Mouse (Mus musculus): ENCODE data around the gene Mcmbp. TPM values are rescaled to one million over a fixed set of nuclear protein-coding genes. Genes with fewer than 3 reads are reported as not detected.

The Mcmbp gene
- polyA plus RNA-seq, 1 experiment = 8.9 TPM

DNA sequence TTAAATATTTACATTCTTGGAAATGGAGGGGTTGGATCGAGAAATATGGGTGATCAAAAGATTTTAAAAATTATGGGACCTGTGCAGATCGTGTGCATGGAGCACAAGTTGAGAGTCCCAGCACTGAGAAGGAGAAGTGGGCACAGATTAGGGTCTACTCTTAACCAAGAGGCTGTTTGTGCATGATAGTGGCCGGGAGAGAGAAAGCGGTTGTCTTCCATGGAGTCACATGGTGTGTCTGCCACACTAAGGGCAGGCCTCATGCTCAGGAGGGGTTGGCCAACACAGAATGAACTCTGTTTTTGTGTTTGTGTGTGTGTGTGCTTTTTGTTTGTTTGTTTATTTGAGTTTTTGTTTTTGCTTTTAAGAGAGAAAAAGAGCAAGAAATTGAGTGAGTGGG, 11.7 kb upstream of the Mcmbp start:
- no peaks in the 10 kb centered on the region; the same call in 1 of the 2 replicates for H3K4me1 ChIP-seq (ENCODE audit: control insufficient read depth, insufficient read depth, low read length)
- peaks cover 10% of the 10 kb centered on the region for H3K36me3 ChIP-seq (ENCODE audit: control insufficient read depth, insufficient read depth, low read length)
- TF ChIP-seq POLR2A (IDR thresholded peaks at IDR 0.05; ENCODE audit: control insufficient read depth, low read depth, low read length) (no peak), CTCF (IDR thresholded peaks at IDR 0.05; ENCODE audit: control insufficient read depth, insufficient read depth, insufficient replicate concordance, low read depth, low read length) (no peak)
- H3K27me3 ChIP-seq (ENCODE audit: control insufficient read depth, insufficient read depth, low read length) = no peaks in the 10 kb centered on the region
- no peak overlapping the region for H3K27ac ChIP-seq (ENCODE audit: control insufficient read depth, insufficient read depth, low read depth, low read length)
- H3K4me3 ChIP-seq (ENCODE audit: control insufficient read depth, low read depth, low read length) = peak overlapping the region; percentile 36

GRCm38 (mm10) chr7:128750296-128750695, 10.0 kb upstream of the Mcmbp start:
- H3K4me3 ChIP-seq (ENCODE audit: control insufficient read depth, low read depth, low read length) = peak overlapping the region; percentile 85
- TF ChIP-seq POLR2A (IDR thresholded peaks at IDR 0.05; ENCODE audit: control insufficient read depth, low read depth, low read length) (no peak), CTCF (IDR thresholded peaks at IDR 0.05; ENCODE audit: control insufficient read depth, insufficient read depth, insufficient replicate concordance, low read depth, low read length) (no peak)
- H3K27me3 ChIP-seq (ENCODE audit: control insufficient read depth, insufficient read depth, low read length) = no peaks in the 10 kb centered on the region
- H3K36me3 ChIP-seq (ENCODE audit: control insufficient read depth, insufficient read depth, low read length) = peaks cover 11% of the 10 kb centered on the region
- peak overlapping the region; percentile 46; the same call in 1 of the 2 replicates for H3K27ac ChIP-seq (ENCODE audit: control insufficient read depth, insufficient read depth, low read depth, low read length)
- H3K4me1 ChIP-seq (ENCODE audit: control insufficient read depth, insufficient read depth, low read length) = peaks cover 2% of the 10 kb centered on the region; the same call in 1 of the 2 replicates

GRCm38 (mm10) chr7:128748758-128749157, 8.5 kb upstream of the Mcmbp start:
- H3K4me3 ChIP-seq (ENCODE audit: control insufficient read depth, low read depth, low read length) = peak overlapping the region; percentile 85
- H3K36me3 ChIP-seq (ENCODE audit: control insufficient read depth, insufficient read depth, low read length) = peaks cover 11% of the 10 kb centered on the region
- H3K4me1 ChIP-seq (ENCODE audit: control insufficient read depth, insufficient read depth, low read length) = peaks cover 2% of the 10 kb centered on the region; the same call in 1 of the 2 replicates
- H3K27me3 ChIP-seq (ENCODE audit: control insufficient read depth, insufficient read depth, low read length) = no peaks in the 10 kb centered on the region
- H3K27ac ChIP-seq (ENCODE audit: control insufficient read depth, insufficient read depth, low read depth, low read length) = peak overlapping the region; percentile 89
- no peak for TF ChIP-seq CTCF (IDR thresholded peaks at IDR 0.05; ENCODE audit: control insufficient read depth, insufficient read depth, insufficient replicate concordance, low read depth, low read length)
- peak; percentile 84; the same call in 1 of the 2 replicates for TF ChIP-seq POLR2A (IDR thresholded peaks at IDR 0.05; ENCODE audit: control insufficient read depth, low read depth, low read length)

- TF ChIP-seq CTCF (IDR thresholded peaks at IDR 0.05; ENCODE audit: control insufficient read depth, insufficient read depth, insufficient replicate concordance, low read depth, low read length) (no peak), POLR2A (IDR thresholded peaks at IDR 0.05; ENCODE audit: control insufficient read depth, low read depth, low read length) (no peak)
- Histone ChIP-seq H3K4me3 (ENCODE audit: control insufficient read depth, low read depth, low read length) (peak overlapping the region; percentile 98), H3K4me1 (ENCODE audit: control insufficient read depth, insufficient read depth, low read length) (peaks cover 2% of the 10 kb centered on the region; the same call in 1 of the 2 replicates), H3K36me3 (ENCODE audit: control insufficient read depth, insufficient read depth, low read length) (peaks cover 9% of the 10 kb centered on the region), H3K27ac (ENCODE audit: control insufficient read depth, insufficient read depth, low read depth, low read length) (peak overlapping the region; percentile 9; the same call in 1 of the 2 replicates), H3K27me3 (ENCODE audit: control insufficient read depth, insufficient read depth, low read length) (no peaks in the 10 kb centered on the region)
Measured at GRCm38 (mm10) chr7:128746151-128746550, 5.9 kb upstream of the Mcmbp start.

- Histone ChIP-seq H3K4me1 (ENCODE audit: control insufficient read depth, insufficient read depth, low read length) (peaks cover 2% of the 10 kb centered on the region; the same call in 1 of the 2 replicates), H3K36me3 (ENCODE audit: control insufficient read depth, insufficient read depth, low read length) (peaks cover 5% of the 10 kb centered on the region), H3K27me3 (ENCODE audit: control insufficient read depth, insufficient read depth, low read length) (no peaks in the 10 kb centered on the region), H3K27ac (ENCODE audit: control insufficient read depth, insufficient read depth, low read depth, low read length) (peak within 1 kb of the TSS; percentile 97), H3K4me3 (ENCODE audit: control insufficient read depth, low read depth, low read length) (peak within 1 kb of the TSS; percentile 98)
- no peak for TF ChIP-seq CTCF (IDR thresholded peaks at IDR 0.05; ENCODE audit: control insufficient read depth, insufficient read depth, insufficient replicate concordance, low read depth, low read length)
- peak; percentile 99 for TF ChIP-seq POLR2A (IDR thresholded peaks at IDR 0.05; ENCODE audit: control insufficient read depth, low read depth, low read length)
Measured at GRCm38 (mm10) chr7:128744684-128745485, 4.6 kb upstream of the Mcmbp start, which contains the start of gene Sec23ip. Sec23ip (plus strand) TSS chr7:128744943.

DNA sequence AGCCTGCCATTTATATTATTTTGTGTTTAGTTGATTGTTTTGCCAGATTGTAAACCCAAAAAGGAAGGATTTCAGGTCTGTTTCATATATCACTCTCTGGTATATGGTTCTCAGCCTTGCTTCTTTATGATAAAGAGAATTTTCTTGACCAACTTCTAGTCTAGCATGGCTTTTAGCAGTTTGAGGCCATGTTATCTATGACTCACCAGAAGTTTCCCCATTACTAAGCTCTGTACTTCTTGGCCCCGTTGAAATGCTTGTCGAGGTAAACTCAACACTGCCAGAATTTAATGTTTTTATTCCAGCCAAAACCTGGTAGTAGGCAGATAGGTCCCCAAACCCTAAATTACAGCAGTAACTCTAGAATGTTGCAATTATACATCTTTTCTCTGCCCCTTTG, 3.6 kb upstream of the Mcmbp start:
- H3K27ac ChIP-seq (ENCODE audit: control insufficient read depth, insufficient read depth, low read depth, low read length) = no peak overlapping the region
- peaks cover 5% of the 10 kb centered on the region for H3K36me3 ChIP-seq (ENCODE audit: control insufficient read depth, insufficient read depth, low read length)
- no peak for TF ChIP-seq POLR2A (IDR thresholded peaks at IDR 0.05; ENCODE audit: control insufficient read depth, low read depth, low read length)
- TF ChIP-seq CTCF (IDR thresholded peaks at IDR 0.05; ENCODE audit: control insufficient read depth, insufficient read depth, insufficient replicate concordance, low read depth, low read length) = no peak
- no peaks in the 10 kb centered on the region for H3K27me3 ChIP-seq (ENCODE audit: control insufficient read depth, insufficient read depth, low read length)
- H3K4me1 ChIP-seq (ENCODE audit: control insufficient read depth, insufficient read depth, low read length) = peaks cover 7% of the 10 kb centered on the region
- H3K4me3 ChIP-seq (ENCODE audit: control insufficient read depth, low read depth, low read length) = no peak overlapping the region; the same call in 1 of the 2 replicates

- Histone ChIP-seq H3K4me1 (ENCODE audit: control insufficient read depth, insufficient read depth, low read length) (peaks cover 8% of the 10 kb centered on the region; the same call in 1 of the 2 replicates), H3K4me3 (ENCODE audit: control insufficient read depth, low read depth, low read length) (peak overlapping the region; percentile 89), H3K27ac (ENCODE audit: control insufficient read depth, insufficient read depth, low read depth, low read length) (peak overlapping the region; percentile 41), H3K36me3 (ENCODE audit: control insufficient read depth, insufficient read depth, low read length) (no peaks in the 10 kb centered on the region), H3K27me3 (ENCODE audit: control insufficient read depth, insufficient read depth, low read length) (no peaks in the 10 kb centered on the region)
- no peak for TF ChIP-seq CTCF (IDR thresholded peaks at IDR 0.05; ENCODE audit: control insufficient read depth, insufficient read depth, insufficient replicate concordance, low read depth, low read length)
Measured at GRCm38 (mm10) chr7:128739462-128740277, 625 bp downstream of the Mcmbp start.
